Mouse (Mus musculus): ENCODE results near the gene B230217C12Rik.

- TF ChIP-seq CTCF (IDR thresholded peaks at IDR 0.05; ENCODE audit: control insufficient read depth, insufficient read depth, insufficient replicate concordance, low read depth, low read length) = no peak
- no peak for TF ChIP-seq POLR2A (IDR thresholded peaks at IDR 0.05; ENCODE audit: control insufficient read depth, low read depth, low read length)
Measured at GRCm38 (mm10) chr11:97850367-97850766, 9.8 kb downstream of the B230217C12Rik start.

Measured in testis, adult 2 months (tissue).